Mouse (Mus musculus) forebrain, embryonic 16.5 days (tissue): Measurements from ENCODE around the gene Lypd6b. TPM values are rescaled to one million over a fixed set of nuclear protein-coding genes. Genes with fewer than 3 reads are reported as not detected.

Experiments
- ATAC-seq: fragments of 200-750 bp; cut with Nextera tagmentation; 2 replicates; pipeline ENCODE4 v1.8.0; 2017; ENCODE audit warnings: mild to moderate bottlenecking, moderate library complexity
- H3K27ac ChIP-seq: fragments of 300-500 bp; sonication (generic); 2 replicates; pipeline ENCODE4 v1.5.1; 2014; ENCODE audit warnings: low read length, control low read depth
- H3K27me3 ChIP-seq: fragments of 300-500 bp; sonication (generic); replicated peaks from 2 replicates; pipeline ENCODE4 v1.6.1; 2014; ENCODE audit warnings: low read length; ENCODE audit not compliant: control insufficient read depth, insufficient read depth
- H3K36me3 ChIP-seq: fragments of 300-500 bp; sonication (generic); 2 replicates; pipeline ENCODE4 v1.6.1; 2014; ENCODE audit not compliant: control insufficient read depth, insufficient read depth
- H3K4me1 ChIP-seq: fragments of 300-500 bp; sonication (generic); replicated peaks from 2 replicates; pipeline ENCODE4 v1.6.1; 2014; ENCODE audit warnings: low read length; ENCODE audit not compliant: control insufficient read depth, insufficient read depth
- H3K4me2 ChIP-seq: fragments of 300-500 bp; sonication (generic); 2 replicates; pipeline ENCODE4 v1.6.1; 2014; ENCODE audit warnings: mild to moderate bottlenecking, low read length, control low read depth
- H3K4me3 ChIP-seq: fragments of 300-500 bp; sonication (generic); replicated peaks from 2 replicates; pipeline ENCODE4 v1.5.1; 2014; ENCODE audit warnings: mild to moderate bottlenecking, low read length, control low read depth
- H3K9ac ChIP-seq: fragments of 300-500 bp; sonication (generic); replicated peaks from 2 replicates; pipeline ENCODE4 v1.6.1; 2014; ENCODE audit warnings: low read depth, low read length, control low read depth
- H3K9me3 ChIP-seq: fragments of 300-500 bp; sonication (generic); 2 replicates; pipeline ENCODE4 v1.6.1; 2016; ENCODE audit warnings: low read length; ENCODE audit not compliant: control insufficient read depth
- WGBS: fragments of 180-500 bp; shearing (Covaris S2); extraction: QIAGEN DNeasy Blood & Tissue Kit; methylation state at CpG from one replicate; pipeline ENCODE4 v1.1.7; 2014; 5-methylcytosine and 5-hydroxymethylcytosine counted together
- polyA plus RNA-seq: library from polyadenylated mRNA; unstranded; fragments of >200 nt; fragmentation: Nextera tagmentation; extraction: Ambion mirVana; gene quantifications from 2 replicates; pipeline ENCODE4 v1.2.1, GENCODE M21; 2015

Gene Lypd6b
- polyA plus RNA-seq, 1 experiment from 2014 or later = 12.4 TPM

DNA sequence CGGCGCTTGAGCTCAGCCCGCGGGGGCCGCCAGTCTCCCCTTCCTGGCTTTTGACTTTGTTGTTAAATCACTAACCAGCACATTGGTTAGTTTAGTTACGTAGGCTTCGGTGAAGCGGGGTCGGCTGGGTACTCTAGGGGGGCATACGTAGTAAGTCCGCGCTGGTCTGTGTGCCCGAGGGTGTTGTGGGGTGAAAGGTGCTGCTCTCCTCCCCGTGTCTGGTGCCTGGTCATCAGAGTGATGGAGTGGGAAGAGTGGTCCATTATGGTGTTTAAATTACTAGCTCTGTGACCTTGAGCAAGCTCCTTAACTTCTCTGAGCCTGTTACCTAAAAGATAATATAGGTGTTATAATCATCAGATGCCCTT, 547 bp downstream of the Lypd6b start:
- Histone ChIP-seq H3K36me3 (no peaks in the 10 kb centered on the region), H3K27me3 (peaks cover 5% of the 10 kb centered on the region; the same call in 1 of the 2 replicates), H3K4me1 (peaks cover 10% of the 10 kb centered on the region), H3K4me2 (peak overlapping the region; percentile 99), H3K4me3 (peak overlapping the region; percentile 61), H3K9ac (peak overlapping the region; percentile 82), H3K27ac (no peak overlapping the region), H3K9me3 (no peaks in the 10 kb centered on the region)
- no peak for ATAC-seq
- under 1% methylated on average over 14 of the region's 14 CpGs for WGBS

DNA sequence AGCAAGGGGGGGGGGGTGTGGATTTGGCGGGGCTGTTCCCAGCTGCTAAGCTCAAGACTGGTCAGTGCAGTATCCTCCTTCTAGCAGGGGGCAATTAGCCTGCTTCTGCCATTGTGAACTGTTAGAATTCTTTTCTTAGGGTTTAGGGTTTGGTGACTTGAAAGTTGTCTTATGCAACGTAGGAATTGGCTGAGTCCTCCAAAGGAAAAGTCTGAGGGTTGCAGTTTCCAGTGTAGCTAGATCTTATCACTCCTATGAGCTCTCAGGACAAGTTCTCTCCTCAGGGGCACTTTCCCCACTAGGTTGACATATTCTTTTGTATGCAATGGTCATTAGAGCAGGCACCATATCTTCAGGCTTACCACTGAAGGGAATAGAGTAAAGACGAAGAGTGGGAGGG, 1.2 kb downstream of the Lypd6b start:
- no peak overlapping the region for H3K9ac ChIP-seq
- no peak for ATAC-seq
- no peak overlapping the region for H3K4me2 ChIP-seq
- 28% methylated on average over 3 of the region's 3 CpGs for WGBS
- no peaks in the 10 kb centered on the region for H3K36me3 ChIP-seq
- no peak overlapping the region for H3K4me3 ChIP-seq
- H3K9me3 ChIP-seq = no peaks in the 10 kb centered on the region
- H3K27ac ChIP-seq = no peak overlapping the region
- H3K4me1 ChIP-seq = peaks cover 10% of the 10 kb centered on the region
- H3K27me3 ChIP-seq = peaks cover 5% of the 10 kb centered on the region; the same call in 1 of the 2 replicates

DNA sequence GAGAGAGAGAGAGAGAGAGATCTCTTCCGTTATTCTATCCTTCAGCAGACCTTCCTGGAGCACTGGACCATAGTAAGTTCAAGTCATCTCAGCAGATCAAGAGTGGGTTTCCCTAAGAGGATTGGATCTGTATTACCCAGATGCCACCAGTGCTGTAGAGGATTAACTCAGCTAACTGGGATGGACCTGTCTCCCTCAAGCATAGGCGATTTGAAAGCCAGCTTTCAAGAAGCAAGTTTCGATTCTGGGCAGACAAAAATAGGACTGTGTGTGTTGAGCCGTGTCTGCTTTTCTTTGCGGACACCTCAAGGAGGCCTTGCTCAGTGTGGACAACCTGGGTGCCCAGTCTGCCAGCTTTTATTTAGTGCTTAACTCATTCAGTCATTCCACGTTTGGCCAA, 1.6 kb downstream of the Lypd6b start:
- WGBS = 65% methylated on average over 6 of the region's 6 CpGs
- H3K9me3 ChIP-seq = no peaks in the 10 kb centered on the region
- ATAC-seq = no peak
- no peak overlapping the region for H3K4me2 ChIP-seq
- no peak overlapping the region for H3K9ac ChIP-seq
- H3K4me1 ChIP-seq = peaks cover 10% of the 10 kb centered on the region
- no peak overlapping the region for H3K27ac ChIP-seq
- no peaks in the 10 kb centered on the region for H3K36me3 ChIP-seq
- peaks cover 5% of the 10 kb centered on the region; the same call in 1 of the 2 replicates for H3K27me3 ChIP-seq
- H3K4me3 ChIP-seq = no peak overlapping the region

DNA sequence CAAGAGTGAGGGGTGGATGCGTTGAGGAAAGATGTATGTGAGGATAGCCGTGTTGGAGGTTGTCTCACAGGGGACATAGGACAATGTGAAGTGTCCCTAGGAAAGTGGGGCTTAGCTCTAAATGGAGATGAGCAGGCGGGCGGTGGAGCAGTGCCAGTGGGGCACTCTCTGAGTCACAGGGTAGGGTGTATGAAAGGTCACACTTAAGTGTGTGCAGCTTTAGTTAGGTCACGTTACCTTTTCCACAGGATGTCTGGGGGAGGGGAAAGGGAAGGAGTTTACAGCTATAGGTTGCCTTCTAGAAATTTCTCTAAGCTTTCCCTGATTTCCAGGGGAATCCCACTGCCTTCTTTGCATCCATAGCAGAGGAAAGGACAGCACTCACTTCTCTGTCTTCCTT, 2.0 kb downstream of the Lypd6b start:
- no peak overlapping the region for H3K4me2 ChIP-seq
- H3K27ac ChIP-seq = no peak overlapping the region
- H3K9ac ChIP-seq = no peak overlapping the region
- no peak for ATAC-seq
- peaks cover 5% of the 10 kb centered on the region; the same call in 1 of the 2 replicates for H3K27me3 ChIP-seq
- no peak overlapping the region for H3K4me3 ChIP-seq
- H3K9me3 ChIP-seq = no peaks in the 10 kb centered on the region
- peaks cover 10% of the 10 kb centered on the region for H3K4me1 ChIP-seq
- WGBS = 85% methylated on average over 5 of the region's 5 CpGs
- no peaks in the 10 kb centered on the region for H3K36me3 ChIP-seq

DNA sequence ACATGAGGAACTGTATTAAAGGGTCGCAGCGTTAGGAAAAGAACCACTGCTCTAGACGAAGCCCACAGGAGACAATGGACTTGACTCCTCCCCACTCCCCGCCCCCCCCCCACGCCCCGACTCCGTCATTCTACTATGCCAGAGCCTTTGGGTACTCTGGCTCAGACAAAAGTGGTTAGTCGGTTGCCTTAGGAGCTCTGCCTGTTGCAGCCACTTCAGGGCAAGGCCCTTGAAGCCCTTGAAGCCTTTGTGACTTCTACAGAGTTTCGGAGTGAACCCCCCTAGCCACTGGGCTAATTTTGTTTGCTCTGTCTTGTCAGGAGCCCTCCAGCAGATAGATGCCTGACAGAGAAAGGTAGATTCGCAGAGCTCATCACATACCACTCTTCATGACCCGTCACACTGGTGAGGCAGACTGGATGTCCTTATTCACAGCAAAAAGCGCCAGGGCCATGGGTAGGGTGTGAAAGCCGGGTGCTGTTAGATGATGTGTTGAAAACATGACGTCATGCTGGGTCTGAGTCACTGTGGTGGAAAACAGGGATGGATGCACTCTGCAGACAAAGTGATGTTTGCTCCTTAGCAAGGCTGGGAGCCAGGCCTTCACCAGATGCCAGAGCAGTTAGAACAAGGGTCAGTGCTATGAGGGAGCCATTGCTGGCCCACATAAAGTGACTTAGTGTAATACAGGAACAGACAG, 10.1 kb downstream of the Lypd6b start:
- no peak overlapping the region for H3K9ac ChIP-seq
- H3K4me2 ChIP-seq = no peak overlapping the region
- no peaks in the 10 kb centered on the region for H3K9me3 ChIP-seq
- no peak overlapping the region for H3K4me3 ChIP-seq
- H3K36me3 ChIP-seq = no peaks in the 10 kb centered on the region
- H3K4me1 ChIP-seq = no peaks in the 10 kb centered on the region
- no peaks in the 10 kb centered on the region for H3K27me3 ChIP-seq
- H3K27ac ChIP-seq = no peak overlapping the region
- no peak for ATAC-seq
- 57% methylated on average over 14 of the region's 14 CpGs for WGBS

DNA sequence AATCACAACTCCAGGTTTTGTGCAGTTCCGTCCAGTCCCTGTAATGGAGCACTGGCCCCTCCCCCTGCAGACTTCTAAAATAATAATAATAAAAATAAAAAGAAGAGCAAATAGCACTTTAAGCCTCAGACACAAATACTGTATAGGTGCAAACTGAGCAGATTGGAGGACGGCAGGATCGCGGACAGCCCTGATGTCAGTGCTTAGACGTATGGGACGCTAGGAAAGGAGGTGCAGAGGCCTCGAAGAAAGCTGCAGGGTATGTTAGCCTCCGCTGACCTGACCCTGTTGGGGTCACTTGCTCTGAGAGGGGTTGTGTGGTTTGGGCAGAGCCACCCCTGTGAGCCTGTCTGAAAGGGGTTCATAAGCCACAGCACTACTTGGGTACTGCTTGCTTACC, 17.0 kb downstream of the Lypd6b start:
- no peaks in the 10 kb centered on the region for H3K9me3 ChIP-seq
- no peak overlapping the region for H3K4me2 ChIP-seq
- H3K27ac ChIP-seq = no peak overlapping the region
- no peaks in the 10 kb centered on the region; the same call in 1 of the 2 replicates for H3K4me1 ChIP-seq
- no peak overlapping the region for H3K4me3 ChIP-seq
- WGBS = 81% methylated on average over 8 of the region's 8 CpGs
- H3K9ac ChIP-seq = no peak overlapping the region
- no peaks in the 10 kb centered on the region for H3K36me3 ChIP-seq
- no peak for ATAC-seq
- H3K27me3 ChIP-seq = no peaks in the 10 kb centered on the region

DNA sequence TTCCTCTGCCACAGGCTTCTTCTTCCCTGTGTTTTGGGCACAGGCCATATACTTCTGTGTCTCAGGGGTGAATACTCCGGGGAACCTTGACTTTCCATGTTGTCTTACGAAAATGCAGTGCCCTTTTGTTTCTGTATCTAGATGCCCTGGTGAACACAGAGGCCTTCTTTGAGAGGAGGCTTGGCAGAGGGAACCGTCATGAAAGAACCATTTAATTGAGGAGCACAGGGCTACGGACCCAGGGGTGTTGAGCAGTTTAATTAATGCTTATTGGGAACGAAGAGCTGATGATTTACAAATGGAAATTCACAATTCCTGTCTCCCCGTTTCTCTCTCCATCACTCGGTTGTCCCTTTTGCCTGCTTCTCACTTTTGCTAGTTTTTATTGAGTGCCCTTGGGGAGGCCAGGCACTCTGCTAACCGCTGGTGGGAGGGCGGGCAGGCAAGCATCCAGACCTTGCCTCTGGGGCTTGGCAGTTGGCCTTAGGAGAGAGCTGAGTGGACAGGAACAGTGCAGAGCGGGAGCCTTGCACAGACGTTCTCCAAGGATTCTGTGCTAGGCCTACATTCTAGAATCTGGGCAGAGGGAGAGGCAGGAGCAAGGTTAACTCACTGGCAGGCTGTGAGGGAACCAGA, 18.4 kb downstream of the Lypd6b start:
- 0 out of 2 replicates have a peak, but pooled peaks have one; percentile 36 for ATAC-seq
- Histone ChIP-seq H3K27me3 (no peaks in the 10 kb centered on the region), H3K4me3 (no peak overlapping the region), H3K9me3 (no peaks in the 10 kb centered on the region), H3K36me3 (no peaks in the 10 kb centered on the region), H3K9ac (no peak overlapping the region), H3K4me1 (no peaks in the 10 kb centered on the region; the same call in 1 of the 2 replicates), H3K4me2 (no peak overlapping the region), H3K27ac (no peak overlapping the region)
- 58% methylated on average over 11 of the region's 11 CpGs for WGBS

DNA sequence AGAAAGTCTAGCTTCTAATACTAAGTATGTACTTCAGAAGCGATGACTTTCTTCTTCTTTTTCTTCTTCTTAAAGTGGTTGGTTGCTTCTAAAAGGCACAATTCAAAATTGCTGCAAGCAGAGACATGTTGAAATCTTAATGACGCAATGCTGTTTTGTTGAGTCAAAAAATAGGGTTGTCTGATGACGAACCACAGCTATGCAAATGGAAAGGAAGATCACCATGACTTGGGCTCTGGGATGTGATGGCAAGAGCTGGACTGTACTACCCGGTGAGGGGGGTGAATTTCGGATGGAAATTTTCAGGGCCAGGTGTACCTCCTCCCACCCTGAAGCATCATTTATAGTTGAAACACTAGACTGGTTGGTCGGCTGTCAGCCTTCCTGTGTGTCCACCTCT, 22.0 kb downstream of the Lypd6b start:
- 89% methylated on average over 6 of the region's 6 CpGs for WGBS
- ATAC-seq = no peak
- Histone ChIP-seq H3K4me2 (no peak overlapping the region), H3K27me3 (no peaks in the 10 kb centered on the region; the same call in 1 of the 2 replicates), H3K4me3 (no peak overlapping the region), H3K9ac (no peak overlapping the region), H3K4me1 (peaks cover 11% of the 10 kb centered on the region), H3K27ac (no peak overlapping the region), H3K36me3 (no peaks in the 10 kb centered on the region), H3K9me3 (no peaks in the 10 kb centered on the region)

DNA sequence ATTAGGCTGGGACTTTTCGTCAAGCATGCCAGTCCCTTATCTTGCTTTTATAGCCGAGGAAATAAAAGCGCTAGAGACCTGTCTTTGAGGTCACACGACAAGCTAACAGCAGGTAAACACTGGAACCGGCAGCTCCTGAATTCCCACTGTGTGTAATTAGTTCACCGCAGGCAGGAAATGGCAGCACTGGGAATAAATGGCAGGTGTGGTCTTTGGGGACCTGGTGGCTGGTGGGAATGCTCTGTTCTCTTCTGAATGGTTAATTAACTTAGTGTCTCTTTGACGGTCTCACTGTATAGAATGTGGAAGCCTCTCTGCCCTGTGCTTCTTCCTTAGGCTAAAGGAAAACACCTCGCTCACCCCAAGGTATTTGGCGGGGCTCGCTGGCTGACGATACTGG, 23.9 kb downstream of the Lypd6b start:
- WGBS = 14% methylated on average over 11 of the region's 11 CpGs
- no peak for ATAC-seq
- H3K4me1 ChIP-seq = peaks cover 11% of the 10 kb centered on the region
- no peaks in the 10 kb centered on the region for H3K36me3 ChIP-seq
- no peak overlapping the region for H3K27ac ChIP-seq
- no peak overlapping the region for H3K4me3 ChIP-seq
- H3K27me3 ChIP-seq = no peaks in the 10 kb centered on the region; the same call in 1 of the 2 replicates
- H3K4me2 ChIP-seq = no peak overlapping the region
- no peaks in the 10 kb centered on the region for H3K9me3 ChIP-seq
- no peak overlapping the region for H3K9ac ChIP-seq
